Mouse (Mus musculus) CH12.LX (cell line): ENCODE data around the gene Ctsll3.

ENCODE experiments used
- CTCF ChIP-seq, 2 experiments: IDR thresholded peaks in 1 of 2; conservative IDR thresholded peaks in 1 of 2; 2 replicates each; pipeline ENCODE4 v1.5.1; 2011 to 2012; ENCODE audit warnings: low read depth in 2 of 2, low read length in 2 of 2, improper control_type of control experiment in 1 of 2, inconsistent platforms in 1 of 2, mild to moderate bottlenecking in 1 of 2, moderate library complexity in 1 of 2
- NELFE ChIP-seq: IDR thresholded peaks from 2 replicates; pipeline ENCODE4 v1.6.1; 2011; ENCODE audit warnings: low read depth, low read length, improper control_type of control experiment
- TBP ChIP-seq: conservative IDR thresholded peaks from 2 replicates; pipeline ENCODE4 v1.6.1; 2011; ENCODE audit warnings: low read depth, low read length, improper control_type of control experiment
- ZC3H11A ChIP-seq: IDR thresholded peaks from 2 replicates; pipeline ENCODE4 v1.6.1; 2012; ENCODE audit warnings: low read depth, mild to moderate bottlenecking, inconsistent platforms, low read length, improper control_type of control experiment

DNA sequence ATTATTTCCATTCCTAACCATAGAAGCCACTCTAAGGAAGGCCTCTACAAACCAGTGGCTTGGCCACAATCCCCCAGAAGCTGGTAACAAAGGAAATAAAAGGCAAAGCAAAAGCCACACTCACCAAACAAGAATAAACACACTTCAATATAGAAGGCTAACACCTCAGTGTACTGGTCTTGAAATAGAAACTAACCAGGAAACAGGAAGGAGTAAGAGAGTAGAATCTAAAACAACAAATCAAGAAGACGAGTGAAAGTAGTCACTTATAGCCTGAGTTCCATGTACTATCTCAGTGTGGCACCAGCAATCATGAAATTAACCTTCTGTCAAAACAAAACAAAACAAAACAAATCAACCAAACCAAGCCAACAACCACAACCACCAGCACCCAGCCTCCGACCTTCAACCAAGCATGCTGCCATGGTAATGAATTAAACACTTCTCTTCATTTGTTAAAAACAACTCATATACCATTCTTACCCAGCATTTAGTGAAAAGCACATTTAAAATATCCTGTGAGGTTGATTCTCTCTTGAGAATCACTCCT lies 36.8 kb upstream of the Ctsll3 start:
- TF ChIP-seq ZC3H11A (no peak), CTCF (conservative IDR thresholded peaks at IDR 0.05 in 1 of 2, IDR thresholded peaks at IDR 0.05 in 1 of 2; ENCODE audit: low read depth in 2 of 2, low read length in 2 of 2) (no peak), TBP (no peak), NELFE (no peak)
